Mouse (Mus musculus): ENCODE measurements around the gene Pde4d.
A peak's percentile ranks its signal among the peaks of the same experiment; 100 is the strongest.

Gene Pde4d

GRCm38 (mm10) chr13:109544646-109545045 is 1094.9 kb downstream of the Pde4d start:
- no peak for DNase-seq

DNA sequence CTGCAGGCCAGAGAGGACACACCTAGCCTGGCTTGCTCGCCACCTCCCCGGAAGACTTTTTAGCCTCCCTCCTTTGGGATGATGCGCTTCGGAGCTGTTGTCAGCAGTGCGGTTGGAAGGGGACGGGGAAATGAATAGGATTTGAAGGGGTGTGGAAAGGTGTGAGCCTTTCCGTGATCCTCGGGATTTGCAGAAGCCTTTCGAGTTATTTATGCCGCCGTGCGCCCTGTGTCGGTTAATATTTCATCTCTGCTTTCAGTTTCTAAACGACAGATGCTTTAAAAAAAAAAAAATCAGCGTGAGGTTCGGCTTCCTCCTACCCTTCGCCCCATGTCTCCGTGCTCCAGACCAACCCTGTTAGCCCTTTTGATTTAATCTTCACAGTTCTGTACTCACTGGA is 1096.6 kb downstream of the Pde4d start:
- DNase-seq: peak; percentile 44

GRCm38 (mm10) chr13:109547006-109547587 is 1097.3 kb downstream of the Pde4d start:
- DNase-seq: peak; percentile 33

- peak; percentile 74 for DNase-seq
These were observed 1098.0 kb downstream of the Pde4d start for GRCm38 (mm10) chr13:109547700-109548099.

DNA sequence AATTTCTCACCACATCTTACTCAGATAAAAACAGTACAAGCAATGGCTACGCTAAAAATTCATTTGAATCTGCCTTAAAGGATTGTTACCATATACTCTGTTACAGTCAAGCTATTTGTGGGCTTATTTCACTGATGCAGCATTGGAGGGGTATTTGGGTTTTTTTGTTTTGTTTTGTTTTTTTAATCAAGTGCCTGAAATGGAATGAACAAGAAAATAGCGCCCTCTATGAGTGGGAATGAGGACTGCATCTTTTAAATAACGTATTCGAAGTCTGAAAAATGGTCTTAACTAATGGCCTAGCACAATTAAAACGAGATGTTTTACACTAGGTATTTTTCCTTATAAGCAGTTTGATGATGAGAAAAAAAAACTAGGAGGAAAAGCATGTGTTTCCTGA is 1098.5 kb downstream of the Pde4d start:
- no peak for DNase-seq

DNA sequence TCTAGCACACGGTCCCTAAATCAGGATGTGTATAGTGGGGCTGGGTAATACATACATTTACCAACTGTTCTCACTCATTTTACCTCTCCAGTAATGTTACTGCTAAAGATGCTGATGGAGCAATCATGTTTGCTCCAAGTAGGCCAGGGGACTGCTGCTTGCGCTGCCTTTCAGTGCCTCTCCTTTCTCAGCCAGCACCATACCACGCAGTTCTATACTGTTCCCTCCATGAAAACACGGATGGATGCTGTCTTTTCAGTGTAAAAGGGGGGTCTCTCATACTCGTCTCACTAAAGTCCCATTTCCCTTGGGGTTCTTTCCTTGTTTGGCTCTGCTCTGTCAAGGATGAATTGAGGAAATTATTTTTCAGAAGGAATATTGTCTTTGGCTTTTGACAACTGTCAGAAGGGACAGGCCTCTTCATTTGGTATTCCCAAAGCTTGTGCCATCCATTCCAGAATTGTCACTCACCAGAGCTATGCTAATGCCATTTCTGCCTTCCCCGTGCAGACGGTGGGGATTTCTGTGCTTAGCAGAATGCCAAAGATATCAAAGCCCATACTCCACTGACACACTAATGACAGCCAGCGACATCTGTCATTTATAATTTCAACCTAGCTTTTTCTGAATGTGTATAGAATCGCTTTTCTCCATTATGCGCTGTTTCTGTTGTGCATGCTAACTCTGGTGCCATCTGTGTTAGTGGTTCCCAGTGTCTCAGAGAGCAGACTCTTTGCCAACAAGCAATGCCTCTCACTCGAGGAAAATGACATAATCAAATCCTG is 1099.2 kb downstream of the Pde4d start:
- no peak for DNase-seq

- DNase-seq: no peak
These were observed 1102.1 kb downstream of the Pde4d start for GRCm38 (mm10) chr13:109551836-109552235.

DNA sequence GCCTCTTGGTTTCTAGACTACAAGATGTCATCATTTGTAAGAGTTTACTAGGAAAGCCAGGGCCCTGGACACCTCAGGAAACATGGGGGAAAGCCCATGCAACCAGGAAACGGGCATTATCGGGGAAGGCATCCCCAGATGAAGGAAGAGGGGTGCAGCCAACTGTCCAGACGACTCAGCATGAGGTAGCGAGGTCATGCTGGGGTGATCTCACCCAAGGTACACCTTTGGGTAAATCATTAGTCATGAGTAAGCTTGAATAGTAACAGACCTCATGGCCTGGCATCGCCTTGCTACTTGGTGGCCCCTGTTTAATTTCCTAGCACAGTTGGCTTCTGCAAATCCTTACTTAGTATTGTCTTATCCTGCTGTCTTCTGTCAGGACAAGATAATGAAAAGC is 1105.8 kb downstream of the Pde4d start:
- DNase-seq: peak; percentile 72

DNA sequence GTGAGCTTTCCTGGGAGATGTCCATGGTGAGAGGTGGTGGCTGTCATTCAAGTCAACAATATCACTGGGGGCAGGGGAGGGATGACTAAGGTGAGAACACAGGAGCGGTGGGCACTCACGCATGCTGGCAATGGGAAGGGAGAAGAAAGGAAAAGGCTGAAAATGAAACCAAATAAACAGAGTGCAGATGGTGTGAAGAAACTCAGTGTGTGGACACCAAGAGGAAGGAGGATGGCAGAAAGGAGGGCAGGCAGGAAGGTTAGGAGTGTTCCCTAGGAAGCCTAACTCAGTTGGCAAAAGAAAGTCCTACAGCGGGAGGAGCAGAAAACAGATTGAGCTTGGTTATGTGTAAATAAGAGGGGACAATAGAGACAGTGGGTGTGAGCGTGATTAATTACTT is 1107.1 kb downstream of the Pde4d start:
- DNase-seq: no peak

DNA sequence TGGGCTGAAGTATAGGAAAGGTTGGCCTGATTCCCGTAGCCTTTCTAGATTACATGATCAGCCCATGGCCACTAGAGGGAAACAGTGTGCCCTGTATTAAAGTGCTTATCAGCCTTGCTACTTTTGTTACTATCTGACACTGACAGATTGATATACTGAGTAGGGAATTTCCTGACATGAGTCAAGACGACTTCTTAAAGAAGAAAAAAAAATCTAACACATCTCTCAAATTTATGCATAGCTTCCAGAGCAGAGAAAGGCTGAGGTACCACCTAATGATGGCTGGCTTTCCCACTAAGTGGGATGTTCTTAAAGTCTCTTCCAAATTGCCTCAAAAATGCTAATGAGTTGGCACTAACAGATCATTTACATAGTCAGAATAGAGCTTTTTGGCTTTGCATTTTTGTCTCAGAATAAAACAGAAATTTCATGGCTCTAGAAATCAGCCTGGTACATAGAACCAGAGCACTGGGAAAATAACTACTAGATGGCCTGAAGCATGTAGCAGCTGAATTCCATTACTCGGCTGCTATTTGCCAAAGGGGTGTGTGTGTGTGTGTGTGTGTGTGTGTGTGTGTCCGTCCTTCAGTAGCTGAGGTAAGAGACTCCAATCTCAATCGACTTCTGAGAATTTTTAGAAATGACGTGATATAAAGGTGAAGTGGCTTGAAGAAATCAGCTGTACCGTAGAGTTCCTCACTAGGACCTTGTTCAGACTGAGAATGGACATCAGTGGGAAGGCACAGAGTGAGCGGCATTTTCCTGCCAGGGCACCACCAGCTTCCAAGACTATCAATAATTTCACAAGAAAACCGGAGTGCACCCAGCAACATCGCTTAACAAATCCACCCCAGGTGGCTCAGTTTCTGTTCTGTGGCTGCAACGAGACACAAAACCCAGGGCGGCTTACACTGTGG is 1108.9 kb downstream of the Pde4d start:
- DNase-seq: no peak

- DNase-seq: no peak
These were observed 1110.5 kb downstream of the Pde4d start for GRCm38 (mm10) chr13:109560261-109560660.

DNA sequence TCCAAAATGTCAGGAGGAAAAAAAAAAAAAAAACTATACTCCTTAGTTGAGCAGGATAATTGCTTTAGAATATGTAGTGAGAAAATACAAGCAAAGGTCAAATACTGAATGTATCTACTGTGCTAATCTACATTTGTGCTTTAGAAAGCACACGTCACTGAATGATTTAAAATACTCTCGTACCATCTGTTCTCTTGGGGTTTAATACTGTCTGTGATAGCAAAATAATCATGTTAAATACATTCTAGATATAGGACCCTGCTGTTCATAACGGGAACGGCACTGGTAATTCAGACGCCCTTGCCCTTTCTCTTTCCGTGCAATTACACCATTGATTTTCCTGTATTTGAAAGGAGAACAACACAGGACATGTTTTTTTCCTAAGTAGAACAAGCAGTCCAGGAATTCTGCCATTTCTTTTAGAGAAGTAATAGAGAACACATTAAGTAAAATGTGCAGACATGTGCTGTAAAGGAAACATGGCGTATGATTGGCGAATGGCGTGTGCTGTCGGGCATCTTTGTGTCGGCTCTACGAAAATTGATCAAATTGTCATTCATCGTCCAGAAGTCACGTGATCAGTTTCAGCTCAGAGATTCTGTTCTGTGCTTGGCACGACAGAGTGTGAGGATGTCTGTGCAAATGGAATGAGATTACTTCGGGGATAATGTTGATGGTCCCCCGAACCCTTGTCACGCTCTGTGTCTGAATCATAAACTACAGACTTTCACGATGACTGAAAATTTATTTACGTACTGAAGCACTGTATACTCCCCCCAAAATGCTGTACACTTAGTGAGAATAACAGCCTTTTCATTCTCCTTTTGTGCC is 1119.1 kb downstream of the Pde4d start:
- no peak for DNase-seq

DNA sequence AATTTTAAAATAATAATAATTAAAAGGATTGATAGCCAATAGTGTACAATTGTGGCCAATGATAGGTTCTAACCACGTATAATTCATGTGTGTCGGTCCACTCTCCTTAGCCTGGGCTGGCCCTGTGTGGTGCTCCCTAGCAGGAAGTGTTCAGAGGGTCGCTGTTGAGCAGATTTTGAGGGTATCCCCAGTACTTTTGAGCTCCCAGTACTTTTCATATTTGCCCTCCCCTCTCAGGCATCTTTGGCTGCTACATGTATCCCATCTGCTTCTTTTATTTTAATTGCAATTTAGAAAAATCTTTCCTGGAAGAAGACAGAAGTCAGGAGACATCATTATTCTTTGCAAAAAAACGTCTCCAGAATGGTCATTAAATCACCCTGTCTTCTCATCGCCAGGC is 1119.7 kb downstream of the Pde4d start:
- no peak for DNase-seq

DNA sequence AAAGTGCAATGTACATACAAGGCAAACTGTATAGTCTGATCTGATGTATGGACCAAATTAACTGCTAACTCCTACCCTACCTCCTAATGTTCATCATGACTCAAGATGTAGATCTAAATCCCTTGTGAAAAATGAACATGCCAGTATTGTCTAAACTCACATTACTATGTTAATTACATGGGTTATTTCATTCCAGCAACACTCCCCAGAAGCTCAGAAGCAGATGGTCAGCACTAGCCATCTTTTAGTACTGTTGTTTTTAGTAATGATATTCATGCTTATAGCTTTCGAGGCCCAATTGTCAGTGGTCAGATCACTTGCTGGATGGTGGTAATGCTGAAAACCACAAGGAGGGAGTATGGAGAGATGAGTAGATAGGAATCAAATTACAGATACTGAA is 1127.0 kb downstream of the Pde4d start:
- no peak for DNase-seq

GRCm38 (mm10) chr13:109577454-109577853 is 1127.7 kb downstream of the Pde4d start:
- DNase-seq: no peak

DNA sequence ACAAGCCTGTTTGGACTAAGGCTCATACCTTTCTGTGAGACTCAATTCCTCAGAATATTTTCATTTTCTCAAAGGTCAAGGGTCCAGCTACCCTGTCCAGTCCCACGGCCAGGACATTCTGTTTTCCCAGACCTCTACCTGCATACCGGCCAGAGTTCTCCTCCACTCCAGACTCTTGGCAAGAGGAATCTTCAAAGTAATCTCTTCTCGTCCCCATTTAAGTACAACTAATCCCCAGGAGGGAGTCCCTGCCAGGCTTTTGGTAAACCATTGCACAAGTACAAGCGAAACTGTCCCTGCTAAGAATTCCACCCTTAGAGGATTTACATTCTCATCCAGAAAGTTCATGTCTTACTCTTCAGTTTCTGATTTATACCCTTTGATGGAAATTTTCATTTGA is 1128.2 kb downstream of the Pde4d start:
- no peak for DNase-seq

DNA sequence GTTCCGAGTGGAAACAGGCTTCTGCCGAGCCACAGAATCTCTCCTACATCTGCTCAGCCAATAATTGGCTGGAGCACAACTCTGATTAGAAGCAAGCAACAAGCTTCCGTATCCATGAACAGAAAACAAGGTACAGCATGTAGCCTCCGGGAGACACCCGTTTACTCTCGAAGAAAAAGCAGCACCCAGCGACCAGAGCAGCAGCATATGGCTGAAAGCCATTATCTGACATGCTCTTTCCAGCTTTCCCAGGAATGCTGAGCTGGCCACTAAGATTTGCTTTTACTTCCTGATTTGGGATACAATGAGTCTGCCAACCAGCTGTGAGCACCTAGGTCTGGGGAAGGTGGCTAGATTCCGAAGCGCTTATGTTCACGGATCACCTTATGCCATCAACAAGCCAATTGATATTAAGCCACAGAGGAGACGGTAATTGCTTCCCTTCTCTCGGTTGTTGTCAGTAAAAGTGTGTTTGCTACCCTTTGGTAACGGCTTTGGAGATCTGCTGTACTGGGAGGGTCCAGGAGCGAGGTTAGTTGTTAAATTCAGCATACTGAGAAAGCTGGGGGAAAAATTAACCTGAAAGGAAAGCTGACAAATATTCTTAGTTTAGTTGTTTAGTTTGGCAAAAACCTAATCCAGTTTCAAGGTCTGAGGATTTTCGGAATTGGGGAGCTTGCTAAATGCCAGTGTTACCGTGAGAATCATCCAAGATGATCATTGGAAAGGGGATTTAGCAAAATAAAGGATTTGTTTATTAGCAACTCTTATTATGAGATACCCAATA is 1131.7 kb downstream of the Pde4d start:
- DNase-seq: no peak

DNA sequence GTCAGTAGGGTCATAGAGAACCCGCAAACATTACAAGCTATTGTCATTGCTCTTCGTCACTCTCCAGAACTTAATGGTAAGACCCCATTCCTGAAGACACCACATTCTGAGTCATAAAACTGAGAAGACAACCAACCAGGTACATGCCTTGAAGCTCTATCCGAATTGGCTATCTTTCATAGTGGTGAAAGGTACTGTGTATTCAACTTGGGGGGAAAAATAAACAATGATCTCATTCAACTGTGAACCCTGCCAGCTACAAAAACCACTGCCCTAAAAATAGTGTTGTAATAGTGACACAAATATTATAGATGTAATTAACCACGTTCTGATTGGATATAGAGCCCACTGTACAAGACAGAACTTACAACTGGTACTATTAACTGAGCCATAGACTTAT is 1140.3 kb downstream of the Pde4d start:
- DNase-seq: no peak

DNA sequence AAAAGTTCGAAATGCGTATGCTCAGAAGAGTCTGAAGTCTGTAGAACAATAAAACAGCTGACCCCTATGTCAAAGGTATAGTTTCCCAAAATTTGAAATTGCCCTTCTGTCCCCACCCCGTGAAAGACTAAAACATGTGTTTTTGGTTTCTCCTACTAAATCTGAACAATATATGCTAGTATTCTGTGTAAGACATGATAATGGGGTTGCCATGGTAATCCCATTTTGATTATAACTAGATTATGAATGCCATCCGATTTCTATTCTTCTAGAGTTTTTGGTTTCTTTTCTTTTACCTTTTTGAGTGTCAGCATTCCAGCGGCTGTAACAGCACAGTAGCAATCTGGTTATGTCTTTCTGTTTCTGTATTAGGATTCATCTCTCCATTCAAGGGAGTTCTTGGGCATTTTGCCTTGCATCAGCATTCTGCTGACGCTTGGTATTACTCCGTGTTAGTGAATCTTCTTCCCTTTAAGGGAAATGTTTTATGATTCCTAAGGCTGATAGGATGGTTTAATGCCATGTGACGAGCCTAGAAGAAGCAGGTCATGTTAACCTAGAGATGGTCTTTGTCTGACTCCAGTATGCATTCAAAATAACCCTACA is 1142.5 kb downstream of the Pde4d start:
- DNase-seq: no peak

- DNase-seq: no peak
These were observed 1150.0 kb downstream of the Pde4d start for GRCm38 (mm10) chr13:109599711-109600110.

GRCm38 (mm10) chr13:109604017-109604416 is 1154.3 kb downstream of the Pde4d start:
- DNase-seq: no peak
